Mouse (Mus musculus) MEL (cell line): ENCODE data around the gene Exd2.

Experiments used
- CTCF ChIP-seq, 3 experiments: IDR thresholded peaks in 2 of 3; conservative IDR thresholded peaks in 1 of 3; 2 replicates each; pipeline ENCODE4 v1.5.1; 2011 to 2012; ENCODE audit warnings: low read length in 3 of 3, low read depth in 2 of 3, mild to moderate bottlenecking in 2 of 3, improper control_type of control experiment in 1 of 3, inconsistent platforms in 1 of 3, mixed read lengths in 1 of 3, moderate library complexity in 1 of 3; ENCODE audit not compliant: control insufficient read depth in 1 of 3, insufficient read depth in 1 of 3, poor library complexity in 1 of 3, severe bottlenecking in 1 of 3
- ELF1 ChIP-seq: IDR thresholded peaks from 2 replicates; pipeline ENCODE4 v1.6.1; 2014; ENCODE audit warnings: low read depth, mild to moderate bottlenecking, inconsistent platforms, low read length, improper control_type of control experiment, moderate library complexity
- EP300 ChIP-seq, 2 experiments: IDR thresholded peaks; 2 replicates each; pipeline ENCODE4 v1.6.1; 2011; ENCODE audit warnings: improper control_type of control experiment in 2 of 2, low read length in 2 of 2, low read depth in 1 of 2, mild to moderate bottlenecking in 1 of 2
- RCOR1 ChIP-seq: IDR thresholded peaks from 2 replicates; pipeline ENCODE4 v1.6.1; 2012; ENCODE audit warnings: low read depth, mild to moderate bottlenecking, inconsistent platforms, low read length, improper control_type of control experiment
- SIN3A ChIP-seq: IDR thresholded peaks from 2 replicates; pipeline ENCODE4 v1.6.1; 2012; ENCODE audit warnings: low read length, improper control_type of control experiment, inconsistent platforms
- ZC3H11A ChIP-seq: IDR thresholded peaks from 2 replicates; pipeline ENCODE4 v1.6.1; 2012; ENCODE audit warnings: low read depth, mild to moderate bottlenecking, inconsistent platforms, low read length, improper control_type of control experiment

DNA sequence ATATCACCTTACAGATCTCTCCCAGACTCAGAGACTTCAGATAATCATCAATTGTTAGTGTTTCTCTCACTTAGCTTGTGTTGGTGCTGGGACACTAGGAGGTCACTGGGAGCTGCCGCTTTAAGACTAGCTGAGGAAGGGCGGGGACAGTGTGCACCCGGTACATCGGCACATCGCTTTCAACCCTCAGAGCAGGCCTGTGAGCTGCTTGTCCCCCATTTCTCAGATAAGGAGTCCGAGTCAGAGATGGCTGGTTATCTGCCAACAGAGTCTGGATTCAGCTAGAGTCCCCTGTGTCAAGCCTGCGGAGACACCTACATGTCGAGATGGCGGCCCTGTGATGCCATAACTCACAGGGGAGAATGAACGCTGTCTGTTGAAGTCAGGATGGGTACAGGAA is 68.7 kb downstream of the Exd2 start:
- TF ChIP-seq ZC3H11A (no peak), ELF1 (no peak), SIN3A (no peak), CTCF (IDR thresholded peaks at IDR 0.05 in 2 of 3, conservative IDR thresholded peaks at IDR 0.05 in 1 of 3; ENCODE audit: control insufficient read depth in 1 of 3, insufficient read depth in 1 of 3, low read depth in 2 of 3, low read length in 3 of 3, poor library complexity in 1 of 3, severe bottlenecking in 1 of 3) (no peak), RCOR1 (no peak), EP300 (IDR thresholded peaks at IDR 0.05; ENCODE audit: low read depth in 1 of 2, low read length in 2 of 2) (no peak)
